Mouse (Mus musculus) midbrain, embryonic 16.5 days (tissue): ENCODE measurements at regions not wholly inside any gene's neighbourhood (a gene's known extent, or its start where the extent isn't known, plus 50 kb on each side); places are given as distances from the start of the nearest gene placed in this dataset.

Source experiments
- ATAC-seq: fragments of 200-750 bp; cut with Nextera tagmentation; 2 replicates; pipeline ENCODE4 v1.8.0; 2017; ENCODE audit warnings: moderate TSS enrichment
- H3K27ac ChIP-seq: fragments of 300-500 bp; sonication (generic); 2 replicates; pipeline ENCODE4 v1.5.1; 2014; ENCODE audit warnings: mild to moderate bottlenecking, low read length, mixed read lengths
- H3K27me3 ChIP-seq: fragments of 300-500 bp; sonication (generic); 2 replicates; pipeline ENCODE4 v1.6.1; 2014; ENCODE audit warnings: low read depth, low read length, mixed read lengths; ENCODE audit not compliant: control insufficient read depth, insufficient read depth
- H3K36me3 ChIP-seq: fragments of 300-500 bp; sonication (generic); 2 replicates; pipeline ENCODE4 v1.6.1; 2014; ENCODE audit warnings: mild to moderate bottlenecking, low read length, moderate library complexity, mixed read lengths; ENCODE audit not compliant: control insufficient read depth, insufficient read depth
- H3K4me1 ChIP-seq: fragments of 300-500 bp; sonication (generic); 2 replicates; pipeline ENCODE4 v1.6.1; 2014; ENCODE audit warnings: mild to moderate bottlenecking, low read length, mixed read lengths; ENCODE audit not compliant: control insufficient read depth, insufficient read depth
- H3K4me2 ChIP-seq: fragments of 300-500 bp; sonication (generic); 2 replicates; pipeline ENCODE4 v1.6.1; 2014; ENCODE audit warnings: mild to moderate bottlenecking, low read length, mixed read lengths
- H3K4me3 ChIP-seq: fragments of 300-500 bp; sonication (generic); 2 replicates; pipeline ENCODE4 v1.5.1; 2014; ENCODE audit warnings: low read depth, mild to moderate bottlenecking, low read length, moderate library complexity, mixed read lengths
- H3K9ac ChIP-seq: fragments of 300-500 bp; sonication (generic); 2 replicates; pipeline ENCODE4 v1.6.1; 2014; ENCODE audit warnings: low read depth, low read length, mixed read lengths
- H3K9me3 ChIP-seq: fragments of 300-500 bp; sonication (generic); replicated peaks from 2 replicates; pipeline ENCODE4 v1.6.1; 2014; ENCODE audit warnings: mild to moderate bottlenecking, low read length, mixed read lengths; ENCODE audit not compliant: control insufficient read depth, poor library complexity, severe bottlenecking
- whole genome bisulfite sequencing: fragments of 180-500 bp; shearing (Covaris S2); extraction: QIAGEN DNeasy Blood & Tissue Kit; methylation state at CpG from one replicate; pipeline ENCODE4 v1.1.7; 2014; 5-methylcytosine and 5-hydroxymethylcytosine counted together

DNA sequence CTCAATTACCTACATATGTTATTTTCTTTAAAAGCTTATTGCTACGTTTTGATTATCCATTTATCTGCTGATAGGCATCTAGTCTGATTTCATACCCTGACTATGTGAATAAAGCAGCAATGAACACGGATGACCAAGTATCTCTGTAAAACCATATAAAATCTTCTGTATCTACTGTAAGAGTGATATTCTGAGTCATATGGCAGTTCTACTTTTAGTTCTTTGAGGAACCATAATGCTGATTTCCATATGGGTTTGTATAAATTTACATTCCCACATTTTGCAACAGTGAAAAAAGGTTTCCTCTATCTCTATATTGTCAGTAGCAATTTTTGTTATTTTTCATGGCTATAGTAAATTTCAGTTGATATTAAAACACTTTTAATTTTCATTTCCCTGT, 280.6 kb downstream of the Fsip2 start:
- no peak overlapping the region for H3K27ac ChIP-seq
- WGBS, result 84% methylated on average over 2 of the region's 2 CpGs

DNA sequence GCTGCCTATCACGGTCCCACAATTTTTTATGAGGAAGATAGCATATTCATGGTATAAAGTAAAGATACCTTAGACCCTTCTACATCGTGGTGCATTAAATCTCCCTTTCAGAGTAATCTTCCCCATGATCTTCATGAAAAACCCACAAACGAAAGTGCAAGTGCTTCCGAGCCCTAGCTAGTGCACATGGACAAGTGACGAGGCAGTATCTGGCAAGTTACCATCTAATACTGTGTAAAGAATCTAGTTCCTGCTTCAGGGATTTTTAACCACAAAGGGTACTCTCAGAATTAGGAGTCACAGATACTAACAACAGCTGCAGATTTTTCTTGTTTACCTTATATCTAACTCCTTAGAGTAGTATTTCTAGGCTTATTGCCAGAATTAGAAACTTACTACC, 282.8 kb downstream of the Fsip2 start:
- no peaks in the 10 kb centered on the region for H3K36me3 ChIP-seq
- no peaks in the 10 kb centered on the region for H3K4me1 ChIP-seq
- H3K4me2 ChIP-seq, result no peak overlapping the region
- no peak overlapping the region for H3K9ac ChIP-seq
- no peaks in the 10 kb centered on the region for H3K9me3 ChIP-seq
- WGBS, result 96% methylated on average over 5 of the region's 5 CpGs
- no peaks in the 10 kb centered on the region for H3K27me3 ChIP-seq
- no peak for ATAC-seq
- H3K4me3 ChIP-seq, result no peak overlapping the region
- H3K27ac ChIP-seq, result no peak overlapping the region

More for the DNA sequence above, 280.6 kb downstream of the Fsip2 start:
- no peak overlapping the region for H3K4me3 ChIP-seq
- no peaks in the 10 kb centered on the region for H3K9me3 ChIP-seq
- H3K27me3 ChIP-seq, result no peaks in the 10 kb centered on the region
- no peak for ATAC-seq
- H3K4me1 ChIP-seq, result no peaks in the 10 kb centered on the region
- H3K4me2 ChIP-seq, result no peak overlapping the region
- no peaks in the 10 kb centered on the region for H3K36me3 ChIP-seq
- H3K9ac ChIP-seq, result no peak overlapping the region

- ATAC-seq, result no peak
- H3K9ac ChIP-seq, result no peak overlapping the region
- H3K27me3 ChIP-seq, result no peaks in the 10 kb centered on the region
- H3K27ac ChIP-seq, result no peak overlapping the region
- no peaks in the 10 kb centered on the region for H3K9me3 ChIP-seq
- H3K4me1 ChIP-seq, result no peaks in the 10 kb centered on the region
- H3K4me3 ChIP-seq, result no peak overlapping the region
- WGBS, result 82% methylated on average over 6 of the region's 6 CpGs
- no peak overlapping the region for H3K4me2 ChIP-seq
- H3K36me3 ChIP-seq, result no peaks in the 10 kb centered on the region
Observed at GRCm38 (mm10) chr2:83251173-83252101, 308.0 kb downstream of the Fsip2 start.

- H3K4me2 ChIP-seq, result no peak overlapping the region
- ATAC-seq, result no peak
- H3K36me3 ChIP-seq, result no peaks in the 10 kb centered on the region
- no peak overlapping the region for H3K9ac ChIP-seq
- no peak overlapping the region for H3K4me3 ChIP-seq
- H3K4me1 ChIP-seq, result no peaks in the 10 kb centered on the region
- H3K27ac ChIP-seq, result no peak overlapping the region
- WGBS, result 68% methylated on average over 2 of the region's 2 CpGs
- H3K9me3 ChIP-seq, result no peaks in the 10 kb centered on the region
- H3K27me3 ChIP-seq, result no peaks in the 10 kb centered on the region
Observed at GRCm38 (mm10) chr2:83256811-83257321, 313.4 kb downstream of the Fsip2 start.

DNA sequence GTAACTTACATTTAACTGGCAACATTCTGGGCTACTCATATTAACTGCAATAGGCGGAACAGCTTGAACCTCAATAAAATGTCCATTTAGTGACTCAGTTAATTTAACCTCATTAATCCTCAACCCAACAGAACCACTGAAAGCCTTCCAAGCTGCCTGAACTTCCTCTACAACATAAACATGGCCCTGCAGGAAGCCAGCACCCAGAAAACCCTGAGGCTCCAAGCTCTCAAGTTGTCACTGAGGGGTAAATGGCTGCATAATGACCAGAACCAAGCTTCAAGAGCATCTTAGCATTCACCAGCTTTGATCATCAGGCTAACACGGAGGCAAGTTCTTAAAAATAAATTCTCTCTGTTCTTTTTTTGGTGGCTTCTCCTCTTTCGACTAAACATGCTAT, 315.2 kb downstream of the Fsip2 start:
- Histone ChIP-seq H3K9me3 (no peaks in the 10 kb centered on the region), H3K4me3 (no peak overlapping the region), H3K4me1 (no peaks in the 10 kb centered on the region), H3K27ac (no peak overlapping the region), H3K27me3 (no peaks in the 10 kb centered on the region), H3K9ac (no peak overlapping the region), H3K36me3 (no peaks in the 10 kb centered on the region), H3K4me2 (no peak overlapping the region)
- ATAC-seq, result no peak
- WGBS, result 75% methylated on average over 3 of the region's 3 CpGs

DNA sequence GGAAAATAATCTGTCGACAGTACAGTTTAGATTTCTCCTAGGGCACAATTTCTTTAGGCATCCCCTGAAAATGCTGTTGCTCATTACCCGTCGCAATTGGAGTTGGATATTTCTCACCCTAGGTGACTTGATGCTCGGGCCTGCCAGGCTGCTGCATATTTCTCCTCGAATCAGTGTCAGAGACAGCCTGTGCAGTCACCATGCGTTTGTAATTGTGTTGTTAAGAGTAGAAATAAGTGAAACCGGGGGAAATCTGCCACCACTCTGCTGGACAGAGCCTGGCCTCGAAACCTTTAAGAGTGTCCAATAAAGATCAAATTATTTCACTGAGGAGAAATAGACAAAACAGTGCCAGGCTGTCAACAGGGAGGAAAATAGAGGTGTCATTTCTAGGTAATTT, 340.7 kb upstream of the Zc3h15 start:
- H3K9ac ChIP-seq, result no peak overlapping the region
- H3K36me3 ChIP-seq, result no peaks in the 10 kb centered on the region
- H3K4me1 ChIP-seq, result no peaks in the 10 kb centered on the region
- peak; percentile 42; the same call in 1 of the 2 replicates for ATAC-seq
- H3K27ac ChIP-seq, result no peak overlapping the region
- 50% methylated on average over 8 of the region's 8 CpGs for whole genome bisulfite sequencing
- H3K9me3 ChIP-seq, result no peaks in the 10 kb centered on the region
- no peak overlapping the region for H3K4me2 ChIP-seq
- no peaks in the 10 kb centered on the region for H3K27me3 ChIP-seq
- H3K4me3 ChIP-seq, result no peak overlapping the region

- no peak overlapping the region for H3K9ac ChIP-seq
- no peak overlapping the region for H3K27ac ChIP-seq
- WGBS, result 64% methylated on average over 5 of the region's 5 CpGs
- no peak overlapping the region for H3K4me3 ChIP-seq
- H3K27me3 ChIP-seq, result no peaks in the 10 kb centered on the region
- no peak overlapping the region for H3K4me2 ChIP-seq
- no peaks in the 10 kb centered on the region for H3K9me3 ChIP-seq
- no peak for ATAC-seq
- no peaks in the 10 kb centered on the region for H3K36me3 ChIP-seq
- no peaks in the 10 kb centered on the region for H3K4me1 ChIP-seq
Observed at GRCm38 (mm10) chr2:83332056-83332769, 312.0 kb upstream of the Zc3h15 start.

GRCm38 (mm10) chr2:83332770-83333157, 311.5 kb upstream of the Zc3h15 start:
- Histone ChIP-seq H3K4me2 (no peak overlapping the region), H3K27ac (no peak overlapping the region), H3K9ac (no peak overlapping the region), H3K36me3 (no peaks in the 10 kb centered on the region), H3K9me3 (no peaks in the 10 kb centered on the region), H3K4me1 (no peaks in the 10 kb centered on the region), H3K4me3 (no peak overlapping the region), H3K27me3 (no peaks in the 10 kb centered on the region)
- ATAC-seq, result peak; percentile 71
- WGBS, result 36% methylated on average over 5 of the region's 5 CpGs

GRCm38 (mm10) chr2:83337364-83337763, 306.9 kb upstream of the Zc3h15 start:
- H3K4me2 ChIP-seq, result no peak overlapping the region
- ATAC-seq, result no peak
- H3K27ac ChIP-seq, result no peak overlapping the region
- H3K9me3 ChIP-seq, result no peaks in the 10 kb centered on the region
- no peaks in the 10 kb centered on the region for H3K36me3 ChIP-seq
- H3K4me1 ChIP-seq, result no peaks in the 10 kb centered on the region
- H3K27me3 ChIP-seq, result no peaks in the 10 kb centered on the region
- no peak overlapping the region for H3K4me3 ChIP-seq
- WGBS, result 33% methylated on average over 4 of the region's 4 CpGs
- H3K9ac ChIP-seq, result no peak overlapping the region
